13 mouse cellular contexts compared by ENCODE assay signal in genomic region chr13:47974216-47974615, GRCm38 (mm10).
DNase-seq lines count a peak whose midpoint lies in the region; ATAC-seq and TF ChIP-seq lines count a peak whose summit lies in the region.
"Had no signal": no experiment of that assay in that cellular context is flagged by ENCODE, and none has a peak within 500 bp of the region (broad histone marks: within the 10 kb centered on the region; RNA-seq: fewer than 3 reads in every experiment).

No protein-coding gene starts in this region.

- no peaks in the 10 kb centered on the region for H3K36me3 ChIP-seq in forebrain, embryonic 13.5 days (ENCODE audit: poor library complexity, severe bottlenecking)
- no peaks in the 10 kb centered on the region for H3K36me3 ChIP-seq in forebrain, embryonic 12.5 days (replicated peaks)
- H3K36me3 ChIP-seq in kidney, embryonic 14.5 days (ENCODE audit: control insufficient read depth, insufficient read depth, low read length), result no peaks in the 10 kb centered on the region
- no peaks in the 10 kb centered on the region for H3K36me3 ChIP-seq in stomach, embryonic 16.5 days (ENCODE audit: control insufficient read depth, insufficient read depth, low read length)
- no peaks in the 10 kb centered on the region for H3K36me3 ChIP-seq in thymus, adult 2 months (ENCODE audit: control insufficient read depth, insufficient read depth, low read length)
- H3K36me3 ChIP-seq: embryonic facial prominence, embryonic 12.5 days had no signal

- H3K4me2 ChIP-seq in forebrain, embryonic 13.5 days, result no peak overlapping the region
- H3K4me2 ChIP-seq in forebrain, embryonic 12.5 days, result no peak overlapping the region
- peak overlapping the region; percentile 9; the same call in 1 of the 2 replicates for H3K4me2 ChIP-seq in kidney, embryonic 14.5 days (replicated peaks; ENCODE audit: low read depth, low read length)
- peak overlapping the region; percentile 33 for H3K4me2 ChIP-seq in stomach, embryonic 16.5 days (ENCODE audit: low read depth, low read length)
- H3K4me2 ChIP-seq: embryonic facial prominence, embryonic 12.5 days had no signal

- ATAC-seq in forebrain, embryonic 13.5 days, result no peak
- ATAC-seq in forebrain, embryonic 12.5 days (ENCODE audit: low FRiP score), result no peak
- no peak for ATAC-seq in kidney, embryonic 14.5 days (ENCODE audit: low FRiP score, low TSS enrichment)
- ATAC-seq in stomach, embryonic 16.5 days (ENCODE audit: insufficient read depth, low FRiP score), result no peak

- peak overlapping the region; percentile 26; the same call in 1 of the 2 replicates for H3K27ac ChIP-seq in forebrain, embryonic 13.5 days
- H3K27ac ChIP-seq in forebrain, embryonic 12.5 days, result no peak overlapping the region
- no peak overlapping the region for H3K27ac ChIP-seq in kidney, embryonic 14.5 days (ENCODE audit: low read depth, low read length)
- no peak overlapping the region for H3K27ac ChIP-seq in stomach, embryonic 16.5 days (ENCODE audit: low read length)
- no peak overlapping the region for H3K27ac ChIP-seq in thymus, adult 2 months (ENCODE audit: control insufficient read depth, insufficient read depth, low read length)
- H3K27ac ChIP-seq: embryonic facial prominence, embryonic 12.5 days had no signal

- DNase-seq in kidney, adult 18-20 months, result no peak
- peak; percentile 19 for DNase-seq in lung, postnatal 10 days
- no peak for DNase-seq in lung, adult 2 months
- no peak for DNase-seq in thymus, adult 2 months
- DNase-seq: adrenal gland, adult 8-10 months; cerebellum, postnatal 25 days; gastrocnemius, postnatal 14 days had no signal

- H3K9me3 ChIP-seq in forebrain, embryonic 13.5 days (replicated peaks), result no peaks in the 10 kb centered on the region
- H3K9me3 ChIP-seq in forebrain, embryonic 12.5 days, result no peaks in the 10 kb centered on the region
- no peaks in the 10 kb centered on the region for H3K9me3 ChIP-seq in kidney, embryonic 14.5 days (ENCODE audit: control insufficient read depth, low read length)
- no peaks in the 10 kb centered on the region for H3K9me3 ChIP-seq in stomach, embryonic 16.5 days (replicated peaks; ENCODE audit: control insufficient read depth, low read length)
- H3K9me3 ChIP-seq: embryonic facial prominence, embryonic 12.5 days had no signal

- WGBS in forebrain, embryonic 13.5 days, result 45% methylated on average over 12 of the region's 12 CpGs
- WGBS in forebrain, embryonic 12.5 days, result 71% methylated on average over 12 of the region's 12 CpGs
- WGBS in kidney, embryonic 14.5 days, result 29% methylated on average over 12 of the region's 12 CpGs
- WGBS in lung, adult 2 months, result 16% methylated on average over 12 of the region's 12 CpGs
- WGBS in stomach, embryonic 16.5 days, result 15% methylated on average over 12 of the region's 12 CpGs
- 72% methylated on average over 12 of the region's 12 CpGs for WGBS in thymus, adult 2 months

- peaks cover 11% of the 10 kb centered on the region; the same call in 1 of the 2 replicates for H3K4me1 ChIP-seq in forebrain, embryonic 13.5 days
- no peaks in the 10 kb centered on the region; the same call in 1 of the 2 replicates for H3K4me1 ChIP-seq in forebrain, embryonic 12.5 days
- no peaks in the 10 kb centered on the region; the same call in 1 of the 2 replicates for H3K4me1 ChIP-seq in kidney, embryonic 14.5 days (ENCODE audit: control insufficient read depth, insufficient read depth, low read length)
- H3K4me1 ChIP-seq in lung, adult 2 months (ENCODE audit: control insufficient read depth, insufficient read depth, low read length), result no peaks in the 10 kb centered on the region
- H3K4me1 ChIP-seq in stomach, embryonic 16.5 days (ENCODE audit: control insufficient read depth, insufficient read depth, low read length), result 0 out of 2 replicates have a peak, but pooled peaks cover 6% of the 10 kb centered on the region
- H3K4me1 ChIP-seq in thymus, adult 2 months (replicated peaks; ENCODE audit: control insufficient read depth, insufficient read depth, low read length), result no peaks in the 10 kb centered on the region
- H3K4me1 ChIP-seq: embryonic facial prominence, embryonic 12.5 days; megakaryocyte, embryonic 14.5 days had no signal

- H3K27me3 ChIP-seq in forebrain, embryonic 13.5 days, result no peaks in the 10 kb centered on the region
- no peaks in the 10 kb centered on the region for H3K27me3 ChIP-seq in forebrain, embryonic 12.5 days
- H3K27me3 ChIP-seq in kidney, embryonic 14.5 days (ENCODE audit: control insufficient read depth, insufficient read depth, low read length), result no peaks in the 10 kb centered on the region
- no peaks in the 10 kb centered on the region for H3K27me3 ChIP-seq in stomach, embryonic 16.5 days (ENCODE audit: control insufficient read depth, insufficient read depth, low read length)
- H3K27me3 ChIP-seq in thymus, adult 2 months (ENCODE audit: control insufficient read depth, insufficient read depth, low read length), result no peaks in the 10 kb centered on the region
- H3K27me3 ChIP-seq: embryonic facial prominence, embryonic 12.5 days; megakaryocyte, embryonic 14.5 days had no signal

- H3K9ac ChIP-seq in forebrain, embryonic 13.5 days, result no peak overlapping the region
- H3K9ac ChIP-seq in forebrain, embryonic 12.5 days, result no peak overlapping the region
- no peak overlapping the region for H3K9ac ChIP-seq in kidney, embryonic 14.5 days (ENCODE audit: low read depth, low read length)
- peak overlapping the region; percentile 41 for H3K9ac ChIP-seq in stomach, embryonic 16.5 days (ENCODE audit: low read length)
- H3K9ac ChIP-seq: embryonic facial prominence, embryonic 12.5 days had no signal

- no peak for TF ChIP-seq POLR2A in lung, adult 2 months (IDR thresholded peaks at IDR 0.05; ENCODE audit: borderline replicate concordance, extremely low read depth, low read depth, low read length)
- no peak for TF ChIP-seq POLR2A in thymus, adult 2 months (IDR thresholded peaks at IDR 0.05; ENCODE audit: control insufficient read depth, extremely low read depth, insufficient read depth, low read length, poor library complexity)

- TF ChIP-seq CTCF in lung, adult 2 months (IDR thresholded peaks at IDR 0.05; ENCODE audit: insufficient read depth, low read length), result no peak
- TF ChIP-seq CTCF in thymus, adult 2 months (IDR thresholded peaks at IDR 0.05; ENCODE audit: borderline replicate concordance, control insufficient read depth, extremely low read depth, insufficient read depth, low read length, poor library complexity), result no peak

- H3K4me3 ChIP-seq in forebrain, embryonic 13.5 days, result no peak overlapping the region
- no peak overlapping the region for H3K4me3 ChIP-seq in forebrain, embryonic 12.5 days (replicated peaks)
- no peak overlapping the region for H3K4me3 ChIP-seq in kidney, embryonic 14.5 days (ENCODE audit: low read length)
- H3K4me3 ChIP-seq in lung, adult 2 months (replicated peaks; ENCODE audit: extremely low read depth, low read depth, low read length), result no peak overlapping the region
- H3K4me3 ChIP-seq in stomach, embryonic 16.5 days (replicated peaks; ENCODE audit: low read length), result no peak overlapping the region
- no peak overlapping the region for H3K4me3 ChIP-seq in thymus, adult 2 months (ENCODE audit: control insufficient read depth, insufficient read depth, low read length)
- H3K4me3 ChIP-seq: embryonic facial prominence, embryonic 12.5 days; megakaryocyte, embryonic 14.5 days had no signal

Comparison
In these comparisons a context has a peak if more than half of its experiments do, and no peak if none do; other contexts are left out.
1. H3K4me2 ChIP-seq: peak in kidney, embryonic 14.5 days (single experiment) and stomach, embryonic 16.5 days (single experiment); none in forebrain, embryonic 13.5 days (single experiment) and forebrain, embryonic 12.5 days (single experiment).